Mouse (Mus musculus): ENCODE data around the gene Sept5. TPM values are rescaled to one million over a fixed set of nuclear protein-coding genes. Genes with fewer than 3 reads are reported as not detected.

The Sept5 gene
- polyA plus RNA-seq, 1 experiment: 3.6 TPM

DNA sequence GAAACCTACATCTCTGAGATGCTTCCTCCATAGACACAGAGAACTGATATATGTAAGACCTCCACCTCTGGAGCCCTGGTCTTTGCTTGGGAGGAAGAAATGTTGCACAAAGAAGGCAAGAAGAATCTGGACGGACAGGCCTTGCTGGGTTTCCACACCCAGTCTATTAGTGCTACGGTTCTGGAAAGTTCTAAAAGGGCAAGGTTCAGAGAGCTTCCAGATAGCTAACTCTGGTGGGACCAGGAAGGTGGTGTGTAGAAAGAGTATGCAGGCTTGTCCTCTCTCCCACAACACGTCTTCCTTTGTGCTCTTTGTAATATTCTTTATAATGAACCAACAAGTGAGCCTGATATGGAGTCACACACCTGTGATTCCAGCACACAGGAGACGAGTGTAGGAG is 28.8 kb upstream of the Sept5 start:
- Histone ChIP-seq H3K4me1 (replicated peaks; ENCODE audit: control insufficient read depth, insufficient read depth, low read length) (no peaks in the 10 kb centered on the region), H3K27me3 (ENCODE audit: control insufficient read depth, insufficient read depth, low read length) (no peaks in the 10 kb centered on the region), H3K36me3 (ENCODE audit: control insufficient read depth, insufficient read depth, low read length) (no peaks in the 10 kb centered on the region), H3K27ac (ENCODE audit: control insufficient read depth, insufficient read depth, low read length) (no peak overlapping the region), H3K4me3 (ENCODE audit: control insufficient read depth, insufficient read depth, low read length) (no peak overlapping the region)
- no peak for DNase-seq
- WGBS: 91% methylated on average over 4 of the region's 4 CpGs
- no peak for TF ChIP-seq POLR2A (IDR thresholded peaks at IDR 0.05; ENCODE audit: control insufficient read depth, extremely low read depth, insufficient read depth, low read length, poor library complexity)

DNA sequence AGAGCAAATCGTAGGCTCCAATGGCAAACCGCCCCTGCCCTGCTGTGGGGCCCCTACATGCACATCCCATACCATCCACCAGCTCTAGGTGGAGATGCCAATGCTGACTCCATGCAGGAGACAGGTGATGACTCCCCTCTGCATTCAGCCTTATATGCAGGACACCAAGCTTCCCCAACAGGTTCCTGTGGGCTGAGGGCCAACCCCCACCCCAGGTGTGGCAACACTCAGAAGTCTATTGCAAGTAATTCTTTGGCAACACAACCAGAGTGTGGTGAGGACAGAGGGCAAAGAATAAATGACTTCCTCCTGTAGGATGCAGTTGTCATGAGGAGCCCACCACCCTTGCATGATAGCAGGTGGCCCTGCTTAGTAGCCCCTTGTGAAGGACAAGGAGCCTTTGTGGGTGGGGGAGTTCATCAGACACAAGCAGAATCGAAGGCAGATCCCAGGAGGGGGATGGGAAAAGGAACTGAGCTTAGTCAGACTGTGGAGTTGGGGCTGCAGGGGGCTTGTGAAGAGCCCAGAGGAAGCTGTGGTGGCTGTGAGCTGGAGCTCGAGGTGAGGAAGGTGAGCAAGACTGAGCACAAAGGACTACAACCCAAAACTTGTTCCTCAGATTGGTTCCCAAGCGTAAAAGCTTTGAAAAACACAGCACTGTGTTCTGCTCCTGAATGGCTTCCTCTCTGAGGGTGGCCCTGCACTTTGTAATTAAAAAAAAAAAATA is 25.8 kb upstream of the Sept5 start:
- H3K27ac ChIP-seq (ENCODE audit: control insufficient read depth, insufficient read depth, low read length): no peak overlapping the region
- H3K4me3 ChIP-seq (ENCODE audit: control insufficient read depth, insufficient read depth, low read length): no peak overlapping the region
- 29% methylated on average over 5 of the region's 5 CpGs for WGBS
- H3K27me3 ChIP-seq (ENCODE audit: control insufficient read depth, insufficient read depth, low read length): no peaks in the 10 kb centered on the region
- TF ChIP-seq POLR2A (IDR thresholded peaks at IDR 0.05; ENCODE audit: control insufficient read depth, extremely low read depth, insufficient read depth, low read length, poor library complexity) (no peak), CTCF (IDR thresholded peaks at IDR 0.05; ENCODE audit: borderline replicate concordance, control insufficient read depth, extremely low read depth, insufficient read depth, low read length, poor library complexity) (no peak)
- H3K36me3 ChIP-seq (ENCODE audit: control insufficient read depth, insufficient read depth, low read length): no peaks in the 10 kb centered on the region
- DNase-seq: no peak
- no peaks in the 10 kb centered on the region for H3K4me1 ChIP-seq (replicated peaks; ENCODE audit: control insufficient read depth, insufficient read depth, low read length)

DNA sequence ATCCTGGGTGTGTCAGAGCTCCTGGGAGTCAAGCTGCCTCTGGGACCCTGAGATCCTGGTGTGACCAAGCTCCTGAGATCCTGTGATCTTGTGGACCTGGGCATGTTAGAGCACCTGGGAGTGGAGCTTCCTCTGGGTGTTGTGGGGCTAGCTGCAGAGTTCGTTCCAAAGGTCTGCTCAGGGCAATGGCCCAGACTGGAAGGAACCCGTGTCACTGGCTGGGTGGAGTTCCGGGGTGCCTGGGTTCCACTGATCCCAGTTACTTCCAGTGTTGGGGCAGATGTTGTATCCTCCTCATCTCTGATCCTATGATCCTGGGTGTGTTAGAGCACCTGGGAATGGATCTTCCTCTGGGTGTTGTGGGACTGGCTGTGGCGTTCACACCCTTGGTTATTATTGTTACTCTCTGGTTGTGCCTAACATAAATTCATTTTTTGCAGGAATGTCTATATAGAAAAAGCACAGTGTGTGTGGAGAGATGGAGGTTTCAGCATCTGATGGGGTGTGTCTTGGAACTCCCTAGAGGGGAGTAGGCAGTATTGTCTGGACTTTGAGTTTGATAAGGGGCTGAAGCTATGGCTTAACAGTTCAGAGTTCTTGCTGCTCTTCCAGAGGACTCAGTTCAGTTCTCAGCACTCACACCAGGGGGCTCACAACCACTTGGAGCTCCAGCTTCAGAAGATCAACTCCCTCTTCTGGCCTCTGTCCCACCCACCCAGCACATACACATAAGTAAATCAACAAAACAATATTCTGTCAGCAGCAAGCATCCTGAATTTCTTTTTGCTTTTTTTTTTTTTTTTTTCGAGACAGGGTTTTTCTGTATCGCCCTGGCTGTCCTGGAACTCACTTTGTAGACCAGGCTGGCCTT is 23.8 kb upstream of the Sept5 start:
- no peak for DNase-seq
- H3K4me1 ChIP-seq (replicated peaks; ENCODE audit: control insufficient read depth, insufficient read depth, low read length): no peaks in the 10 kb centered on the region
- WGBS: 91% methylated on average over 6 of the region's 6 CpGs
- H3K4me3 ChIP-seq (ENCODE audit: control insufficient read depth, insufficient read depth, low read length): no peak overlapping the region
- H3K27ac ChIP-seq (ENCODE audit: control insufficient read depth, insufficient read depth, low read length): no peak overlapping the region
- H3K27me3 ChIP-seq (ENCODE audit: control insufficient read depth, insufficient read depth, low read length): no peaks in the 10 kb centered on the region
- no peak for TF ChIP-seq CTCF (IDR thresholded peaks at IDR 0.05; ENCODE audit: borderline replicate concordance, control insufficient read depth, extremely low read depth, insufficient read depth, low read length, poor library complexity)
- no peak for TF ChIP-seq POLR2A (IDR thresholded peaks at IDR 0.05; ENCODE audit: control insufficient read depth, extremely low read depth, insufficient read depth, low read length, poor library complexity)
- H3K36me3 ChIP-seq (ENCODE audit: control insufficient read depth, insufficient read depth, low read length): no peaks in the 10 kb centered on the region

DNA sequence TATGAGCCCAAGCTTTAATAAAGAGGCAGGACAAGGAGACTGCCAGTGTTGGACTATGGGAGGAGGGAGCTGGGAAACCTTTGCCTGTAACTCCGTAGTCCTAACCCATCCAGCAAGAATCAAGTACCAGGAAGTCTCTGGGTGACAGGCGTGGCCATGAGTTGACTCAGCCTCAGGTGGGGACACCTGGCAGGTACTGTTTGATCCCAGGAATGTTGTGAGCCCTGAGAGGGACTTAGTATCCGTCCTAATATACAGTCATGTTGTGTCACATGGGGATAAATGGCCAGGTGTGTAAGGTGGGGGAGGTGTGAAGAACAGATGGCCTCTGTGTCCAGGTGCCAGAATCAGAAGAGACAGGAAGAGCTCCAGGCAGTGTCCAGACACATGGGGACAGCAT is 19.4 kb upstream of the Sept5 start:
- TF ChIP-seq CTCF (IDR thresholded peaks at IDR 0.05; ENCODE audit: borderline replicate concordance, control insufficient read depth, extremely low read depth, insufficient read depth, low read length, poor library complexity) (no peak), POLR2A (IDR thresholded peaks at IDR 0.05; ENCODE audit: control insufficient read depth, extremely low read depth, insufficient read depth, low read length, poor library complexity) (no peak)
- Histone ChIP-seq H3K36me3 (ENCODE audit: control insufficient read depth, insufficient read depth, low read length) (no peaks in the 10 kb centered on the region), H3K4me1 (replicated peaks; ENCODE audit: control insufficient read depth, insufficient read depth, low read length) (no peaks in the 10 kb centered on the region), H3K4me3 (ENCODE audit: control insufficient read depth, insufficient read depth, low read length) (no peak overlapping the region), H3K27me3 (ENCODE audit: control insufficient read depth, insufficient read depth, low read length) (no peaks in the 10 kb centered on the region), H3K27ac (ENCODE audit: control insufficient read depth, insufficient read depth, low read length) (no peak overlapping the region)
- WGBS: 91% methylated on average over 3 of the region's 3 CpGs
- DNase-seq: no peak

DNA sequence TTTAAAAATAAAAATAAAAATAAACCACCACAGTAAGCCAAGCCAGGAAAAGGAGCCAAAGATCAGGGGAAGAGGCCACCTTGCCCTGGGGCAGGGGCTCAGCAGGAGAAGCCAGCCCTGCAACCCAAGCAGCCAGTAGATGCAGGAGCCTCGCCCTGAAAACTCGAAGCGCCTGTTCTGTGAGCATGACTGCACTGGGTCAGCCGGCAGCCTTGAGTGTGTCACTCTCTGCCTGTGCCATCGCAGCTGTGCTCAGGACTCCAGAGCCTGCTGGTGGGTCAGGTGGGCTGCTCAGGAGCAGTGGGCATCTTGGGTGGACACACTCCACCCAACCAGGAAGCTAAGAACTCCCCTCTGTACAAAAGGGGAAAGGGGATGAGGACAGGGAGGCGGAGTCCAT is 15.6 kb upstream of the Sept5 start:
- Histone ChIP-seq H3K36me3 (ENCODE audit: control insufficient read depth, insufficient read depth, low read length) (no peaks in the 10 kb centered on the region), H3K27me3 (ENCODE audit: control insufficient read depth, insufficient read depth, low read length) (no peaks in the 10 kb centered on the region), H3K27ac (ENCODE audit: control insufficient read depth, insufficient read depth, low read length) (no peak overlapping the region), H3K4me3 (ENCODE audit: control insufficient read depth, insufficient read depth, low read length) (no peak overlapping the region), H3K4me1 (replicated peaks; ENCODE audit: control insufficient read depth, insufficient read depth, low read length) (no peaks in the 10 kb centered on the region)
- TF ChIP-seq CTCF (IDR thresholded peaks at IDR 0.05; ENCODE audit: borderline replicate concordance, control insufficient read depth, extremely low read depth, insufficient read depth, low read length, poor library complexity): no peak
- TF ChIP-seq POLR2A (IDR thresholded peaks at IDR 0.05; ENCODE audit: control insufficient read depth, extremely low read depth, insufficient read depth, low read length, poor library complexity): no peak
- WGBS: 87% methylated on average over 6 of the region's 6 CpGs
- DNase-seq: no peak

DNA sequence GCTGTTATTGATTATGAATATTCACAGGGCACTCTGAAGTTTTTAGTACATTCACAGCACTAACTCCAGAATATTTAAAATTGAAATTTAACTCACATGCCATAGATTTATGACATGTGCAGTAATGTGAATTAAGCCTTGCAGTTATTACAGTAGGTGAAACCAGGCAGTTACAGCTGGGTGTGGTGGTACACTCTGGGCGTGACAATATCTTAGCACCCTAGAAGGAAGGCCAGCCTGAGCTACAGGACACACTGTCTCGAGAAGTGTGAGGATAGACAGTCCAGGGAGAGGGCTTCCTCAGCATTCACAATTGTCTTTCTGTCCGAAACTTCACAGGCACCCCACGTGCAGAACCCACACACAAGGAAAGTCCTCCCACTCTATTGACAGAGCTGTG is 14.7 kb upstream of the Sept5 start:
- Histone ChIP-seq H3K27ac (ENCODE audit: control insufficient read depth, insufficient read depth, low read length) (no peak overlapping the region), H3K4me3 (ENCODE audit: control insufficient read depth, insufficient read depth, low read length) (no peak overlapping the region), H3K36me3 (ENCODE audit: control insufficient read depth, insufficient read depth, low read length) (no peaks in the 10 kb centered on the region), H3K4me1 (replicated peaks; ENCODE audit: control insufficient read depth, insufficient read depth, low read length) (no peaks in the 10 kb centered on the region), H3K27me3 (ENCODE audit: control insufficient read depth, insufficient read depth, low read length) (no peaks in the 10 kb centered on the region)
- WGBS: 89% methylated on average over 4 of the region's 4 CpGs
- no peak for TF ChIP-seq CTCF (IDR thresholded peaks at IDR 0.05; ENCODE audit: borderline replicate concordance, control insufficient read depth, extremely low read depth, insufficient read depth, low read length, poor library complexity)
- TF ChIP-seq POLR2A (IDR thresholded peaks at IDR 0.05; ENCODE audit: control insufficient read depth, extremely low read depth, insufficient read depth, low read length, poor library complexity): no peak
- no peak for DNase-seq

Measured in thymus, adult 2 months (tissue).